Mouse (Mus musculus) urinary bladder, postnatal 36 days (tissue): ENCODE measurements around the gene Mbnl1.
"Not testable (repeated sequence)": the region's sequence is repeated elsewhere in the genome, so short reads cannot be mapped to it uniquely, and the experiment has no call there.

Experiments
- DNase-seq, 2 experiments: peaks; one replicate each; pipeline ENCODE4 v3.0.0; 2022; ENCODE audit warnings: low spot score in 2 of 2, mixed read lengths in 1 of 2

Gene Mbnl1

GRCm38 (mm10) chr3:60472681-60473177 lies at the start of gene Mbnl1:
Gene Mbnl1 (plus strand): TSS chr3:60472830.
- DNase-seq, result no peak

- no peak for DNase-seq
Measured at GRCm38 (mm10) chr3:60424148-60424547, 48.5 kb upstream of the Mbnl1 start.

DNA sequence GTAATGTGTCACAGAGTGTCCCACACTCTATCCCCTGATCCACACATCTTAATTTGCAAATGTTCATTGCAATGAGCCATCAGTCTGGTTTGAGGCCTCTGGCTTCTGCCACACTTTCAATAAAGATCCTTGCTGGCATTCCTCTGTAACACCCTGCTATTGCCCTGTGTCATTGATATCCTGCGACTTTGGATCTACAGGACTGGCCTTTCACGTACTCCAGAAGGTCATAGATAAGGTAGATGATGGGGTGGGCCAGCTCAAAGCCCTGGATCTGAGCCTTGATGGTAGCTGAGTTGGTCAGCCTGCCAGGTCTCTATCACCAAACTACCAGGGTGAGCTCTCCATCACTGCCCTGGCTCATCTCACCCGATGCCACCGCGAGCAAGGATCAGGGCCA lies 43.6 kb upstream of the Mbnl1 start:
- DNase-seq, result no peak

- DNase-seq, result no peak
Measured at GRCm38 (mm10) chr3:60437254-60437653, 35.4 kb upstream of the Mbnl1 start.

DNA sequence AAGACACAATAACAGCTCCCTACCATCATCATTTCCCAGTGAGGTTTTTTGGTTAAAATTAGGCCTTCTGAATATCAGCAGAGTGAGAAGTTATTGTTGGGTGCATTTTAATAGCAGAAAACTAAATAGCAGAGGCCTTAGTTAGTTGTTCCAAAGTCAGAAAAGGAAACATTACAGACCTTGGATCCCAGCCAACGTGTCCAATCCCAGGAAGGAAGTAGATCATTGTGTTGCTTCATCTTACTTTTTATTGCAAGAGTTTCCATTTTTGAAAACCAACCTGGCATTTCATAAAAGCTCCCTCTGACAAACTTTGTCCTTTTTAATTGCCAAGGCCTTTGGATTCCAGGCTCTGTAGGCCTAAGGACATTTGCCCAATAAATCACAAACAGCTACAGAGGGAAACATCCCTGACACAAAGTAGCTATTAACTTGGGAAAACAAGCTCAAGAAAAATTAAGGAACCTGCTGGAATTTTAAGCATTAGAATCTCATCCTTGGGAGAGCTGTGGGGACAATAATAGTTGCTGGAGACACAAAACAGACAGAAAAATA lies 34.9 kb upstream of the Mbnl1 start:
- peak; percentile 21 to 59 for DNase-seq

GRCm38 (mm10) chr3:60438715-60439114 lies 33.9 kb upstream of the Mbnl1 start:
- DNase-seq, result no peak

DNA sequence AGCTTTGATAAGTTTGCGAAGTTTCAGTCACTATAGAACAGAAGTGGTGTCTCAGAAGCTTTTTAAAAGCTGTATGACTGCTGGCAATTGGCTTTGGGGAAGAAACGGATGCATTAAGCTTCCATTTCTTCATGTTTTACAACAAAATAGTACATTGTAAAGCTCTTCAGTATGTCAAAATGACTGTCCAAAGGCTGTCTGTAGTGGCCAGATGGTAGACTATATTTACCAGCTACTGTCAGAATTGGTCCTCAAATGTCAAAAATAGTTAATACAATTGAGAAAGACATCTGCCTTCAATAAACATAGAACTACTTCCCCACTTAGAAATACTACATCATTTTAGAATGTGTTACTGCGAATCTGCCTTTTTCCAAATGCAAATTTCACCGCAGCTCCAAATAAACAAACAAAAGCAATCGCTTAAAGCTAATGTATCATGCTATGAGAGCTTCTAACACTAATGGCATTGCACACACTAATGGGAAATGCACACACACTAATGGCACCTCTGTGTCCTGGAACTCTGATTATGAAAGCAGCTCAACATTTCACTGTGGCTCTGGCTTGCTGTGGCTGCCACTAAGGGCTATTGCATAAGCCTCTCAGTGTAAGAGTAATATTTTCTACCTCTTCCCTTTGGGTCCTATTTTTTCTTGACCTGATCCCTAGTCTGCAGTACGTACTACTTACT lies 10.7 kb upstream of the Mbnl1 start:
- DNase-seq, result no peak

DNA sequence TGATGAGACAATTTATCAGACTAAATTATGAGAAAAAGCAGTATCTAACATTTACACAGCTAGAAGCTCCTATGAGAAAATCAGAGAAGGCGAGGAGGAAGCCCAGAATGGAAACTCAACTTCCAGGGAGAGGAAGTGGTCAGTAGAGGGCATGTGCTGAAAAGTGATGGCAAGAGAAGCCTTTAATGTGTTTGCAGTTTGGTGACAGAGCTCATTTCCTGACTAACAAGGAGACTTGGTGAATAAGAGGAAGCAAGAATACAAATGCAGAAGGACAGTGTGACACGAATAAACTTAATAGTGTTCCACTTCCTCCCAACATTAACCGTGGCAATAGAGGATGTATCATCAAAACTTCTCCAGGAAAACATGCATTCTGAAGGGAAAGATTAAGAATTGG lies 4.0 kb upstream of the Mbnl1 start:
- DNase-seq, result not testable (repeated sequence)

DNA sequence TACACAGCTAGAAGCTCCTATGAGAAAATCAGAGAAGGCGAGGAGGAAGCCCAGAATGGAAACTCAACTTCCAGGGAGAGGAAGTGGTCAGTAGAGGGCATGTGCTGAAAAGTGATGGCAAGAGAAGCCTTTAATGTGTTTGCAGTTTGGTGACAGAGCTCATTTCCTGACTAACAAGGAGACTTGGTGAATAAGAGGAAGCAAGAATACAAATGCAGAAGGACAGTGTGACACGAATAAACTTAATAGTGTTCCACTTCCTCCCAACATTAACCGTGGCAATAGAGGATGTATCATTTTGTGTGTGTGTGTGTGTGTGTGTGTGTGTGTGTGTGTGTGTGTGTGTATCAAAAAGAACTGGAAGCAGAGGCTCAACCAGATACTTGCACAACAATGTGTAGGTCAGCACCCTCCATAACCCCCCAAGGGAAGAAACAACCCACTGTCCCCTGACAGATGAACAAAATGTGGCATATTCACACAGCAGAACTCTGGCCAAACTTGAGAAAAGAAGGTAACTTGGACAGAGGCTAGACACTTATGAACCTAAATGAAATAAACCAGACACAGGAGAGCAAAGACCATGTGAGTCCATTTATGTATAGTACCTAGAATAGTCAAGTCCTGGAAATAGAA lies 3.3 kb upstream of the Mbnl1 start:
- not testable (repeated sequence) for DNase-seq

DNA sequence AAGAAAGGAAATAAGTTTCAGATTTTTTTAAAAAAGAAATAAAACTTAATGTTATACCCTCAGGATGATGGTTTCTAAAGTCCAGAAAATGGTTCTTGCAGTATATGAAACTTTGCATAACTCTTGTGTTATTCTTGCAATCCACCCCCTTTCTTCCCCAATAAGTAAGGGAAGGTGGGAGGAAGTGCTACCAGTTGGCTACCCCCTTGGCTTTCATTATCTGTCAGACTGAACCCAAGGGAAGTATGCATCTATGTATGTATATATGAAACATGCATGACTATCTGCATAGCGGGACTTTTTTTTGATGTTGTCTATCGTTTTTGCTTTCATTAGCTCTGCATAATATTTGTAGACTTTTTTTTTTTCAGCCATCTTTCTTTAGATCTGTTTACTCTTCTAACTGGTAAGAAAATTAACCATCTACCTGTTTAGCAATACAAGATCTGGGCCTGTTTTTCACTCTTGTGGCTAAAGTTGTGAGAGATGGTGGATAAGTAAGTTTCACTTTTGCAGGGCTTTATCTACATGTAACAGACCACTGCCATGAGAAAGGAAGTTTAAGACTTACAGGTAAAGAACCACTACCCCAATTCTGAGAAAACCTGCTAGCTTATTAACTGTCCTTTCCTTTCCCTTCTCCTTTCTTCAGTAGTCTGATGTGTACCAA lies 484 bp upstream of the Mbnl1 start:
- DNase-seq, result no peak

DNA sequence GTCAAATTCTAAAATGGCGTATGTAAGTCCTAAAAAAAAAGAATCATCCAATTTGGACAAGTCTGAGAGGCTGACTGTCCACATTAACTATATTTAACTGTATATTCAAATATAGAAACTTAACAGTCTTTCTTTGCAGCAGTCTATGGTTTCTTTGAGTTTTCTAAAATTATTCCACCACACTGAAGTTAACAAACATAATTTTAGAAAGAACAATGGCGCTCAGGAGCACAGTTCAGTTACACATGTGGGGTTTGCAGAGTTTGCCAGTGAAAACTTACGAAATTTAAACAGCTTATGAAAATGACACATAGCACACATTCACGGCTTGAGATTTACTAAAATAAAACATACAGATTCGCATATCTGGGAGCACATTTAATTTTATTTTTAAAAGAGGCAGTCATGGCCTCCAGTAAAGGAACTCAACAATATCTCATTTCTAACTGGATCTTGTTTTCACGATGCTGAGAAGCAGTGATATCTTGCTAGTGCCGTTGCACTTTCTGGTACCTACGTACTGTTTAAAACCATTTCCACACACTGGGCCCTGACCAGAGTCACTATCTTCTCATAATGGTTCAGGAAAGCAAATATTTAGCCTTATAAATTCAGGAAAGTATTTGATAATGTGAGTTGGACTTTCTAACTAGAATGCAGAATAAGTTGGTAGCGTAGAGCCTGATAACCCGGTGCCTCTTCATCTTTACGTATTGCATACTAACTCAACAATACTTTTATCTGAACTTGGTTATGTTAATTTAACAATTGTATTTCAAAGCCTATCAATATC lies 1.4 kb downstream of the Mbnl1 start:
- DNase-seq, result no peak

DNA sequence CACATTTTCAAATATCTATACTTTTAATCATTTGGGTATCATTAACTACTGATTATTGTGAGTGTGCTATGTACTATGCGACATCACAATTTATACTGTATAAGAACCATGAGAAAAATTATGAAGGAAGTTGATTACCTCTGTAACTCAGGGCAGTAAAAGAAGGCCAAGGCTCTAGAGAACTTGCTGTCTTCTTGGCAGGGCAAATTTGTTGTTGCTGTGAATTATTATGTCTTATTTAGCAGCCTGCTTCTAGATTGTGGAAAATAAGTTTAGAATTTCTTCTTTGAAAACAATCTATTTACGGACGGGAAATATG lies 2.0 kb downstream of the Mbnl1 start:
- no peak for DNase-seq

DNA sequence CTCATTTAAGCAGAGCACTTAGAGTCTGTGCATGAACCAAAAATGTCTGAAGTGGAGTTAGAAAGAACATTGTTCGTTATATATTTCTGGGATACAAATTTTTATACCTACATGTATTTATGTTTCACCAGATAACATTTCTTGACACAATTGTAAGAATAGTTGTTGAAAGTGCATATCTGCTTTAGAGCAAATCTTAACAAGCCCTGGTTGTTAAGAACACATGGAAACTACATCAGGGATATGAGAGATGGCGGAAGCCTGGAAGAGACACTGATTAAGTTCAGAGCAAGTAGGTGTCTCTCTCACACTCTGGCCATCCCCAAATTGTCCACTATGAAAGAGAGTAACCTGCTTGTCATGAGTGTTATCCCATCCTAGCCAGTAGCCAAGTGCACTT lies 2.4 kb downstream of the Mbnl1 start:
- DNase-seq, result no peak

GRCm38 (mm10) chr3:60476751-60477255 lies 4.2 kb downstream of the Mbnl1 start:
- no peak for DNase-seq

DNA sequence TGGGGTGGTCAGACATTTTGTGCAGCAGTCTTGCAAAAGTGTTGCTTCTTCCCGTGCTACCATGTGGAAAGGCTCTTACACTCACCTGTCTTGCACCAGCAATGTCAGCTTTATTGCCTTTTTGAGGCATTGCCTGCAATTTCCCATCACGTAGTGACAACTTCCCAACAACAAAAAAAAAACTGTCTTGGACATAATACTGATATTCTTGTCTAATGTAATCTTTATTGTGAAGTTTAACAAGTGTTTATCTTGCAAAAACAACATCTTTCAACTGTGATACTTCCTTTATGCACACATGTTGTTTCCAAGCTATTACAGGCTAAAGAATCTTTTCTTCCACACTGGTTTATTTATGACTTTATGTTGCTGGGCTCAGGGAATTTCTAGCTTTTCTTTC lies 5.8 kb downstream of the Mbnl1 start:
- no peak for DNase-seq

- DNase-seq, result no peak
Measured at GRCm38 (mm10) chr3:60480716-60481115, 8.1 kb downstream of the Mbnl1 start.

- no peak for DNase-seq
Measured at GRCm38 (mm10) chr3:60481740-60482399, 9.2 kb downstream of the Mbnl1 start.

DNA sequence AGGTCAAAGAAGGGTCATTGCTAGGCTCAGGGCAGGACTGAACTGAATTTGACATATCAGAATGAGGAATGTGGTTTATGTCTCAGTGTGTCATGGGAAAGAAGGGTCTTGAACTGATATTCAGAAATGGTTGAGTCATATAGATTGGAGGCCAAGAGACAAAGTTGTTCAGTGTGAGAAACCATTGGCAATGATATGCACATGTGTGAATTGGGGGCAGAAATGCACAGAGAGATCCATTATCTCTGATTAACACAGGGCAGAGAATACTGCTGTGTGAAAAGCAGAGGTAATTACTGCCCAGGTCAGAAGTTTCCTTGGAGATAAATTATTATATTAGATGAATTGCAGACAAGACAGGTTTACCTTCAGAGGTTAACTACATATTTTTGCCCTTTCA lies 10.7 kb downstream of the Mbnl1 start:
- DNase-seq, result no peak

DNA sequence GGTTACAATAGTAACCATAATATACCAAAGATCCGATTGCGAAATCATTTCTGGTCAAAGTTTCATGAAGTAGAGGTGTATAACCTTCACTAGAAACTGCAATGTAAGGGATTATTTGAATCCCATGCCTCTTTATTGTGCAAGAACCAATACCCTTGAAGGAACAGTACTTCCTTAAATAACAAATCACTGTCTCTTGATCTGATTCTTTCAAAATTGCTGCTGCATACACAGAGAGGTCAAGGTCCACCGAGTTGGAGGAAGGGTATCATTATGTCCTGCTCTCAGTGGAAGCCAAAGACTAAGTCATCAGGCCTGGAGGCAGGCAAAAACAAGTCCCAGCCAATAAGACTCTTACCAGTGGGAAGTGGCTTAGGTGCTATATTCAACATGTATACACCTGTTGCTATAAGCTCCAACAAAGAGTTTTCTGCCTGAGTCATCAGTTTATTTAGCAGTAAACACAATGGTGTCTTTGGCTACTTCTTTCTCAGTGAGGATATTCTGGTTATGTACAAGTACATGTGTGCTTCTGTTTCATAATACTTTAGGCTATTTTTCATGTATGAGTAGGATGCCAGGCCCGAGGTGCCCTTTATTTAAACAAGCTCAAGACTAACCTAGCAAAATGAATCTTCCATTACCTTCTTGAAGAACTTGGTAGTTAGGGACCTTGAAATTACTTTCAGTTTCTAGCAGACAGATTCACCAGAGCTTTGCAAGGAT lies 13.5 kb downstream of the Mbnl1 start:
- no peak for DNase-seq

- no peak for DNase-seq
Measured at GRCm38 (mm10) chr3:60486713-60487170, 14.1 kb downstream of the Mbnl1 start.
